Mouse (Mus musculus) MEL (cell line): ENCODE data around the gene Cacng2. TPM values are rescaled to one million over a fixed set of nuclear protein-coding genes. Genes with fewer than 3 reads are reported as not detected.

Experiments
- DNase-seq: peaks from one replicate; pipeline ENCODE4 v3.0.0; 2011; ENCODE audit warnings: low read depth, low spot score
- H3K27ac ChIP-seq: 2 replicates; pipeline ENCODE4 v1.5.1; 2012; ENCODE audit warnings: low read depth, mild to moderate bottlenecking, control low read depth, low read length, moderate library complexity; ENCODE audit not compliant: control insufficient read depth
- H3K27me3 ChIP-seq, 2 experiments: fragments of 150-350 bp in 1 of 2; sonication (generic) in 1 of 2; 2 replicates each; pipeline ENCODE4 v1.6.1; 2012; ENCODE audit warnings: low read length in 2 of 2, mild to moderate bottlenecking in 2 of 2, improper control_type of control experiment in 1 of 2, moderate library complexity in 1 of 2; ENCODE audit not compliant: insufficient read depth in 2 of 2, control insufficient read depth in 1 of 2
- H3K36me3 ChIP-seq, 2 experiments: 2 replicates each; pipeline ENCODE4 v1.6.1; 2012 to 2014; ENCODE audit warnings: low read length in 2 of 2, improper control_type of control experiment in 1 of 2, inconsistent platforms in 1 of 2, mild to moderate bottlenecking in 1 of 2; ENCODE audit not compliant: insufficient read depth in 2 of 2, control insufficient read depth in 1 of 2
- H3K4me1 ChIP-seq, 2 experiments: fragments of 150-350 bp in 1 of 2; sonication (generic) in 1 of 2; 2 replicates each; pipeline ENCODE4 v1.6.1; 2012; ENCODE audit warnings: low read length in 2 of 2, improper control_type of control experiment in 1 of 2, mild to moderate bottlenecking in 1 of 2; ENCODE audit not compliant: insufficient read depth in 2 of 2, control insufficient read depth in 1 of 2
- H3K4me3 ChIP-seq, 2 experiments: fragments of 150-350 bp in 1 of 2; sonication (generic) in 1 of 2; 2 replicates each; pipeline ENCODE4 v1.5.1; 2012; ENCODE audit warnings: low read depth in 2 of 2, low read length in 2 of 2, mild to moderate bottlenecking in 2 of 2, moderate library complexity in 2 of 2, control low read depth in 1 of 2, improper control_type of control experiment in 1 of 2; ENCODE audit not compliant: control insufficient read depth in 1 of 2, insufficient read depth in 1 of 2
- H3K79me2 ChIP-seq: 2 replicates; pipeline ENCODE4 v1.6.1; 2012; ENCODE audit warnings: mild to moderate bottlenecking, low read length, moderate library complexity; ENCODE audit not compliant: control insufficient read depth, poor library complexity, insufficient read depth
- H3K9ac ChIP-seq: 2 replicates; pipeline ENCODE4 v1.6.1; 2012; ENCODE audit warnings: low read depth, mild to moderate bottlenecking, control low read depth, low read length, moderate library complexity; ENCODE audit not compliant: control insufficient read depth, poor library complexity, severe bottlenecking
- H3K9me3 ChIP-seq: fragments of 150-350 bp; sonication (generic); replicated peaks from 2 replicates; pipeline ENCODE4 v1.6.1; 2012; ENCODE audit warnings: mild to moderate bottlenecking, low read length, improper control_type of control experiment, moderate library complexity; ENCODE audit not compliant: insufficient read depth
- BHLHE40 ChIP-seq: IDR thresholded peaks from 2 replicates; pipeline ENCODE4 v1.6.1; 2012; ENCODE audit warnings: low read depth, mild to moderate bottlenecking, inconsistent platforms, low read length, improper control_type of control experiment, borderline replicate concordance
- E2F4 ChIP-seq: IDR thresholded peaks from 2 replicates; pipeline ENCODE4 v1.6.1; 2011; ENCODE audit warnings: low read depth, low read length, improper control_type of control experiment, borderline replicate concordance
- ELF1 ChIP-seq: IDR thresholded peaks from 2 replicates; pipeline ENCODE4 v1.6.1; 2014; ENCODE audit warnings: low read depth, mild to moderate bottlenecking, inconsistent platforms, low read length, improper control_type of control experiment, moderate library complexity
- EP300 ChIP-seq, 2 experiments: IDR thresholded peaks; 2 replicates each; pipeline ENCODE4 v1.6.1; 2011; ENCODE audit warnings: improper control_type of control experiment in 2 of 2, low read length in 2 of 2, low read depth in 1 of 2, mild to moderate bottlenecking in 1 of 2
- MAFK ChIP-seq: IDR thresholded peaks from 2 replicates; pipeline ENCODE4 v1.6.1; 2011; ENCODE audit warnings: low read depth, mild to moderate bottlenecking, low read length, improper control_type of control experiment, borderline replicate concordance
- MAX ChIP-seq: IDR thresholded peaks from 2 replicates; pipeline ENCODE4 v1.6.1; 2011; ENCODE audit warnings: low read length, improper control_type of control experiment
- MXI1 ChIP-seq: IDR thresholded peaks from 2 replicates; pipeline ENCODE4 v1.6.1; 2011; ENCODE audit warnings: mild to moderate bottlenecking, low read depth, low read length, improper control_type of control experiment
- MYB ChIP-seq: IDR thresholded peaks from 2 replicates; pipeline ENCODE4 v1.6.1; 2011; ENCODE audit warnings: mild to moderate bottlenecking, low read depth, low read length, improper control_type of control experiment
- MYC ChIP-seq: IDR thresholded peaks from 2 replicates; pipeline ENCODE4 v1.6.1; 2011; ENCODE audit warnings: low read depth, mild to moderate bottlenecking, low read length, improper control_type of control experiment, moderate library complexity
- NELFE ChIP-seq: IDR thresholded peaks from 2 replicates; pipeline ENCODE4 v1.6.1; 2011; ENCODE audit warnings: low read depth, low read length, improper control_type of control experiment
- POLR2A ChIP-seq, 2 experiments: IDR thresholded peaks; 2 replicates each; pipeline ENCODE4 v1.6.1; 2011 to 2012; ENCODE audit warnings: low read length in 2 of 2, mild to moderate bottlenecking in 2 of 2, control low read depth in 1 of 2, improper control_type of control experiment in 1 of 2, low read depth in 1 of 2, moderate library complexity in 1 of 2; ENCODE audit not compliant: control insufficient read depth in 1 of 2, insufficient read depth in 1 of 2, poor library complexity in 1 of 2
- POLR2AphosphoS2 ChIP-seq: IDR thresholded peaks from 2 replicates; pipeline ENCODE4 v1.6.1; 2011; ENCODE audit warnings: low read length, improper control_type of control experiment
- SIN3A ChIP-seq: IDR thresholded peaks from 2 replicates; pipeline ENCODE4 v1.6.1; 2012; ENCODE audit warnings: low read length, improper control_type of control experiment, inconsistent platforms
- SMC3 ChIP-seq: IDR thresholded peaks from 2 replicates; pipeline ENCODE4 v1.6.1; 2011; ENCODE audit warnings: low read depth, low read length, improper control_type of control experiment
- TAL1 ChIP-seq: IDR thresholded peaks from 2 replicates; pipeline ENCODE4 v1.6.1; 2012; ENCODE audit warnings: mild to moderate bottlenecking, inconsistent platforms, low read length, moderate library complexity, mixed read lengths
- TCF12 ChIP-seq: IDR thresholded peaks from 2 replicates; pipeline ENCODE4 v1.6.1; 2014; ENCODE audit warnings: low read depth, mild to moderate bottlenecking, inconsistent platforms, low read length, improper control_type of control experiment, moderate library complexity
- UBTF ChIP-seq: IDR thresholded peaks from 2 replicates; pipeline ENCODE4 v1.6.1; 2012; ENCODE audit warnings: low read depth, mild to moderate bottlenecking, inconsistent platforms, low read length, improper control_type of control experiment, moderate library complexity, borderline replicate concordance; ENCODE audit not compliant: insufficient read depth
- USF2 ChIP-seq, 2 experiments: IDR thresholded peaks; 2 replicates each; pipeline ENCODE4 v1.6.1; 2011 to 2012; ENCODE audit warnings: improper control_type of control experiment in 2 of 2, low read length in 2 of 2, borderline replicate concordance in 1 of 2, inconsistent platforms in 1 of 2, low read depth in 1 of 2, mild to moderate bottlenecking in 1 of 2; ENCODE audit not compliant: insufficient read depth in 1 of 2
- polyA plus RNA-seq, 2 experiments: library from polyadenylated mRNA; stranded (reverse) in 1 of 2; unstranded in 1 of 2; fragments of >175 nt in 1 of 2; fragments of >200 nt in 1 of 2; gene quantifications; 2 replicates each; pipeline versions ENCODE4 v1.2.1 to v1.2.4; 2012; ENCODE audit warnings: low replicate concordance in 2 of 2, low read depth in 1 of 2; ENCODE audit not compliant: insufficient read length in 2 of 2, insufficient read depth in 1 of 2, missing spikeins in 1 of 2
- total RNA-seq: library from RNA; depleted of rRNA; stranded (reverse); fragments of 300-350 nt; gene quantifications from 2 replicates; pipeline ENCODE4 v1.2.3, GENCODE M21; 2012

Gene Cacng2
- total and polyA plus RNA-seq, 3 experiments = not detected

DNA sequence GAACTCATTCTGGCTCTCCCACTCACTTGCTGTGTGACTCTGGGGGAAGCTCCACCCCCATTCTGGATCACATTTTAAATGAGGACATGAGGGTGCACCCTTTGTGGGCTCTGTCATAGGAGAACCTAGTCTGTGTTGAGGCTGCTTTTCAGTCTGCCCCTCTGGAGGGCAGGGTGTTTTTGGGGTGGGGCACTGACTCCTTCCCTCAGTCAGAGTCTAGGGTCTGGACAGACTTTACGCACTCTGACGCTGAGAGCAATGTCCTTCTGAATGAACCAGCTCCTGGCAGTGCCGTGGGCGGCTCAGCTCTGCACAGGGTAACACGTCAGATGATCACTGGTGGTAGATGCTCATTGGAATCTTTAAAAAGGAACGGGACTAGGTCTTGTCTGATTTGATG is 75.0 kb downstream of the Cacng2 start:
- Histone ChIP-seq H3K27me3 (peaks cover 0 to 5% of the 10 kb centered on the region in 2 experiments; a peak in 2 of 4 replicates), H3K4me1 (no peaks in the 10 kb centered on the region)
- no peak for TF ChIP-seq SIN3A

DNA sequence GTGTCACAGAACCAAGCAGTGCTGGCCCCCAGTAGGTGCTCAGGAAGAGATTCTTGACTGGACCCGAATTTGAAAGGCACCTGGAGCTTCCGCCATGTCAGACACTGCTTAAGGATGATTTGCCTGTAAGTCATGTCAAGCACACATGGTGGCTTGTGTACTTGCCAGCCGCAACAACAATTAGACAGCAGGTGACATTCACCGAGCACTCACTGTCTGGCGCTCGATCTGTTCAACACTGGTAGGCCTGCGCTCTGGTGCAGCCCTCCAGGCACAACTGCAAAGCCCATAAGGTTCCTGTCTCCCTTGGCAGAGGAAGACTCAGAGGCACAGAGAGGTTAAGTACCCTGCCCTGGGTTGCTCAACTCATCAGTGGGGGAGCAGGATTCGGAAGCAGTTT is 77.1 kb downstream of the Cacng2 start:
- Histone ChIP-seq H3K4me1 (no peaks in the 10 kb centered on the region), H3K4me3 (no peak overlapping the region), H3K36me3 (no peaks in the 10 kb centered on the region), H3K27ac (no peak overlapping the region), H3K9ac (no peak overlapping the region), H3K79me2 (no peaks in the 10 kb centered on the region), H3K9me3 (no peaks in the 10 kb centered on the region), H3K27me3 (peaks cover 0 to 5% of the 10 kb centered on the region in 2 experiments; a peak in 2 of 4 replicates)
- no peak for DNase-seq
- TF ChIP-seq NELFE (no peak), MYC (no peak), BHLHE40 (no peak), USF2 (IDR thresholded peaks at IDR 0.05; ENCODE audit: borderline replicate concordance in 1 of 2, insufficient read depth in 1 of 2, low read depth in 1 of 2, low read length in 2 of 2) (no peak), TAL1 (no peak), TCF12 (no peak), E2F4 (no peak), POLR2AphosphoS2 (no peak), POLR2A (IDR thresholded peaks at IDR 0.05; ENCODE audit: control insufficient read depth in 1 of 2, insufficient read depth in 1 of 2, low read depth in 1 of 2, low read length in 2 of 2, poor library complexity in 1 of 2) (no peak), MYB (no peak), MAFK (no peak), EP300 (IDR thresholded peaks at IDR 0.05; ENCODE audit: low read depth in 1 of 2, low read length in 2 of 2) (no peak), ELF1 (no peak), SMC3 (no peak), UBTF (no peak), MXI1 (no peak), MAX (no peak)

More for the DNA sequence above, 75.0 kb downstream of the Cacng2 start:
- Histone ChIP-seq H3K9me3 (no peaks in the 10 kb centered on the region), H3K9ac (no peak overlapping the region), H3K4me3 (no peak overlapping the region), H3K36me3 (no peaks in the 10 kb centered on the region), H3K79me2 (no peaks in the 10 kb centered on the region), H3K27ac (no peak overlapping the region)
- DNase-seq = no peak
